Mouse (Mus musculus) kidney, adult 18-20 months (tissue): ENCODE measurements around the gene Slco3a1.

ENCODE experiments used
- DNase-seq: peaks from one replicate; pipeline ENCODE4 v3.0.0; 2021

The Slco3a1 gene

DNA sequence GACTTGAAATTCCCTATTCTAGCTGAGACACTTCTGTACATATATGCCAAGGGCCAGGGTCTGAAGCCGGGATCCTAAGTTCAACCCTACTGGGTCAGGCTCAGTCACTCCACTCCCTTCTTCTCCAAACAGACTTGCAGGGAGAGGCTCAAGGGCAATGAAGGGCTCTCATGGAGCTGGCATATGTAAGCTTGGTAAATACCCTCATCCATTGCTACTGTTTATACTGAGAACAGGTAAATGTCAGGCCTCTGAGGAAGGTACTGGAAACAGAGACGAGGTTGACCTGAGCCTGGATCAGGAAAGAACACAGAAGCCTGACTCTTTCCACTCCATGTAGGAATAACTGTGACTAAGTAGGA is 70.6 kb downstream of the Slco3a1 start:
- DNase-seq, result no peak

DNA sequence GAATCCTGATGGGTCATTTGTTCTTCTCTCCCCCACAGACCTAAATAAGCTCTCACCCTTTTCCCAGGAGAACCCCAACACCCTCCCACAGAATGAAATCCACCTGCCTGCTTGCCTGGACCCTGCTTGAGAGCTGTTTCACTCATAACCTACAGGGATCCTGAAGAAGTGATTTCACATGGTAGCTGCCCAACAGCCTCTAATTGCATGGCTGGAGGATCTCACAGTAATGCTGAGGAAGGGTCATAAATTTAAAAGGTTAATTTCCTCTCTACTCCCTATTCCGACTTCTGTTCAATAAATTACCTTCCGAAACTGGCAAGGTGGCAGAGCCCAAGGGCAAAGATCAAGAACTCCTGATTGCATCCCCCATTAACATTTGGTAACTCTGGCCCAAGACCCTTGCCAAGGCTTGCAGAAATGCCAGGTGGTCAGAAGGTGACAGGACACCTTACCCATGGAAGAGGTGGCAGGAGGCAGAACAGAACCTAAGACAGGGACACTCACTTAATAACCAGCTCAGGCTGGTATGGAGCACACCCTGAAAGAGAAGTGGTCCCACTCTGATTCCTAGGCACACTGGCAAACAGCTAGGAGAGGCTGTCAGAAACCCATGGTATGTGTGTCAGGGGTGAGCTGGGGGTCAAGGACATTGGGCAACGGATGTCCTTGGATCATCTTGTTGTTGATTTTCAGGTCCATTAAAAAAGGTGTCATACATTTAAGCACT is 71.1 kb downstream of the Slco3a1 start:
- no peak for DNase-seq

- DNase-seq, result no peak
Measured at GRCm38 (mm10) chr7:74471740-74472139, 82.8 kb downstream of the Slco3a1 start.

DNA sequence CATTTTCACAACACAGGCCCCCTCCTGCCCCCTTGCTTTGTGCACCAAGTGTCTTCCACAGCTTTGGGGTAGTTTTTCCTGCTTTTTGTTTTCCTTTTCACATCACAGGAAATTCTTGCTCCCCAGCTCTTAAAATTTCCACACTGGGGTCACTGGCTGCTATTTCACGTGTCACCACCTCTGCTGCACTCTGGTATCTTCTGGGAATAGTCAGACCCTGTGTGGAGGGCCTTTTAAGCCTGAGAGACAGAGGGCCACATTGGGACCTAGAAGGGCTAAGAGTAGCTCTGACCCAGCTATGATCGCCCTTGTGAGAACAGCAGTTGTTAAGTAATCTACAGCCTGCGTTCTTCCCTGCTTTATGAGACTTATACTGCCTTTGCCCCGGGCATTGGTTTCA is 87.7 kb downstream of the Slco3a1 start:
- DNase-seq, result peak; percentile 31

- no peak for DNase-seq
Measured at GRCm38 (mm10) chr7:74464638-74465037, 89.9 kb downstream of the Slco3a1 start.

- no peak for DNase-seq
Measured at GRCm38 (mm10) chr7:74462451-74462850, 92.1 kb downstream of the Slco3a1 start.

- DNase-seq, result no peak
Measured at GRCm38 (mm10) chr7:74461736-74462135, 92.8 kb downstream of the Slco3a1 start.

DNA sequence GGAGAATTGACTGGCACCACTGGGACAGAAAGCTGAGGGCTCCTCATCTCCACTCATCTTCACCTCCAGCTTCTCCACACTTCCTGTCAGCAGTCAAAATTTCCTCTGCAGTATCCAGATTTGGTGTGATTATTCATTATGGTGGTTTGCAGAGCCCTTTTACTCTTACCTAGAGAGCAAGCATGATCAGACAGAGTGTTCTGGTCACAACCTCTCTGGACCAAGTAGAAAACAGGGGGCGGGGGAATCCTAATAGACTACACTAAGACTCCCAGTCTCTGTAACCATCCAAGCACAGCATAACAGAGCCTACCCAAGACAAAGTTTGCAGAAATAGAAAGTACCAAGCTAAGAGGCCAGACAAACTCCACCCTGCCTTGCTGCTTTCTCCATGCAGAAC is 93.4 kb downstream of the Slco3a1 start:
- no peak for DNase-seq

DNA sequence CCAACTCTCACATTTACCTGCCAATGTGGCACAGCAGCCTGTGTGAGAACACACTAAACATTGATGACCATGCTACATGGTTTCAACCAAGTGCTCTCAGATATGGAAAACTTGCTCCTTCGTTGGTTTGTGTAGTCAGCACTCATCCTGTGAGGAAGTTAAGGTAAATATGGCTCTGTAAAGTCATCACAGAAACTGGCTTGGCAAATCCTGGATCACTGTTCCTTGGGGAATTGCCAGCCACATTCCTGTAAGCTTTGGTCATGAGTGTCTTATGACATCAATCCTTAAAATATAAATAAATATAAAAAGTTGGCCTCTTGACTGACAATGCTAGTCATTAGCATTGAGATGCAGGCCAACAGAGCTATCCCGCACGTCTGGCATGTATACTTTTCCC is 94.8 kb downstream of the Slco3a1 start:
- no peak for DNase-seq

GRCm38 (mm10) chr7:74459277-74459676 is 95.3 kb downstream of the Slco3a1 start:
- no peak for DNase-seq

DNA sequence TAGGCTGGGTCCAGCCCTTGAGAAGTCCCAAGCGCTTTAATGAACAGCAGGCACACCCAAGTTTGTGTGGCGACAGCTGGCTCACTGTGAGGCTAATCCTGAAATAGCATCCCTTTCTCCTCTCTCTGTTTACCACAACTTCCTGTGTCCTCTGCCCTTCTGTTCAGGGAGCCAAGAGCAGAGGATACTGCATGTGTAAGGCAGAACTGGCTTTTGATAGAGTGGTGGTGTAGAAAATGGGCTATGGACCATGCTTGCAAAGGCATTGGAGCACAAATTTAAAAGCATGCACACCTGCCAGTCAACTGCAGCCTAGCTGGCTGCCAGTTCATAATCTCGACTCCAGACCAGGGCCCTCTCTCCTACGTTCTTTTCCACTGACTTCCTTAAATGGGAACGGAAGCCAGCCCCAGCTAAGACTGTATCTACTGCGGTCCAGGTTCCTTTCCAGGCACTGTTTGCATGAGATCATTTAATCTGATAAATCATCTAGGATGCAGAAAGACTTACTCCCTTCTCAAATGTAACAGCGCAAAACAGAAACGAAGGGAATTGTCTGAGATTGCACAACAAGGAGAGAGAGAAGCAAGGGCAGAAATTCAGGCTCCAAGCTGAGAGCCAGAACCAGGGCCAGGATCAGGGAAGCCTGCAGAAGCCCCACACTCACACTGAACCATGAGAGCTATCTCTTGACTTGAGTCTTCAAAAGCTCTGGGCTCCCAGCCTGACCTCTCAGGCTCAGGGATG is 95.9 kb downstream of the Slco3a1 start:
- DNase-seq, result peak; percentile 42

GRCm38 (mm10) chr7:74457347-74457975 is 97.1 kb downstream of the Slco3a1 start:
- no peak for DNase-seq

- DNase-seq, result no peak
Measured at GRCm38 (mm10) chr7:74456781-74457180, 97.8 kb downstream of the Slco3a1 start.

GRCm38 (mm10) chr7:74451047-74451446 is 103.5 kb downstream of the Slco3a1 start:
- no peak for DNase-seq

GRCm38 (mm10) chr7:74449802-74450201 is 104.8 kb downstream of the Slco3a1 start:
- no peak for DNase-seq

GRCm38 (mm10) chr7:74447781-74448180 is 106.8 kb downstream of the Slco3a1 start:
- no peak for DNase-seq

DNA sequence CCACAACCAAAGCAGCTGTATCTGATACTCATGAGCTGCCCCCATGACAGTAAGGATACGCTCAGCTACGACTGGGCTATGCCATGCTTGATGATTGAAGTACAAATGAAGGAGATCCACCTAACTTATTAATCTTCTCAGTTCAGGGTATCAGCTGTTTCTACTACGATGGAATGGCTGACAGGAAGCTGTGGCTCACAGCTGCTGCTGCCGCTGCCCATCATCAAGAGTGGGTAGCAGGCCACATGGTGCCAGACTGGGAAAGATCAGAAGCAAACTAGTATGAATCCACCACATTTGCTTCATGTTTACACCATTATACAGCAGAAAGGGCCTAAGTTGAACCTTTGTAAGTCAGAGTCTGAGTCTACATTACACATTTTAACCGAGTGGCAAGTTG is 109.4 kb downstream of the Slco3a1 start:
- no peak for DNase-seq

DNA sequence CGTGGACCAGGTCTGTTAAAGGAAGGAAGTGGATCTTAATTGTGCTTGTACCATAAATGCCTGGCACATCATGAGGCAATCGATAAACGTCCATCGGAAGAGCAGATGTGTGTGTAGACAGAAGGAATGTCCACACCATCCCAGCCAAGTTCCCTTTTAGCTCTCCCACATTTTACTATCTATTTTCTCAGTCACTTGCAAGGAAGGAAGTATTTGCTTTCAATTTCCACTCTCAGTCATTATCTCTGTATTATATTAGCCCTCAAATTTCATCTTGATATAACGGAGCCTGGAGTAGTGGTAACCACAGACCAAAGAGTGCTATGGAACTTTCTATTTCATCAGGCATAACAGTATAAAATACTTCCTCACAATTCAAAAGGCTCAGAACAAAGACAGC is 112.2 kb downstream of the Slco3a1 start:
- DNase-seq, result no peak

- no peak for DNase-seq
Measured at GRCm38 (mm10) chr7:74437534-74437933, 117.0 kb downstream of the Slco3a1 start.

DNA sequence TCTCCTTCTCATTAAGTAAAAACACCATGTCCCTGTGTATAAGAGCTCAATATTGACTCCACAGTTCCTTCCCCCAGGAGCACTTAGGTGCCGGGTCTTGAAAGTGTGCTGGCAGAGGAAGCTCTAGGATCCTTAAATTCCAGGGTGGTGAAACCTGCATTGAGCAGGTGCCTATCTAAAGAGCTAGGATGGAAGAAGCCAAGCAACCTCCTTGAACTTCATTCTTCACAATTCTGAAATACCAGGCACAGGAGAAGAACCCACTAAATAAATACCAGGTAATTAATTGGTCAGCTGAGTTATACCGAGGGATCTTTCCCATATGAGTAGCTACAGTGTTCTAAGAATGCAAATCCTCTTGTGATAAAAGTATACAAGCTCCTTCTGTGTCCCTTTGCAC is 117.9 kb downstream of the Slco3a1 start:
- no peak for DNase-seq

DNA sequence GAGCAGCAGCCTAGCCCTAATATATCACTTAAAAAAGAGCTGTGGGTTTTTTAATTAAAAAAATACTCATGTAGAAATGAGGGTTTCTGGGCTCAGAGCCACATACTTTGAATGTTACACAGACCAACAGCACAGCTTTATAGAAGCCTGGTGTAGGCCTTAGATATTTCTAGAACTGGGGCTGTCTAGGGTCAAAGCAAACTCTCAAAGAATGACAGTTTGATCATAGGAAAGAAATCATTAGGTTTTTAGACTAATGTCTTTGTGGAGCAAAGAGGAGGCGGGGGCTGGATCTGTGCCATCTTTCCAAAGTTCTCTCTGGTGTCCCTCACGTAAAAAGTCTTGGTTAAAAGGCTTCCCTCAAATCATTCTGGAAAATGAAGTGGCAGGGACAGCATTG is 121.6 kb downstream of the Slco3a1 start:
- DNase-seq, result no peak

DNA sequence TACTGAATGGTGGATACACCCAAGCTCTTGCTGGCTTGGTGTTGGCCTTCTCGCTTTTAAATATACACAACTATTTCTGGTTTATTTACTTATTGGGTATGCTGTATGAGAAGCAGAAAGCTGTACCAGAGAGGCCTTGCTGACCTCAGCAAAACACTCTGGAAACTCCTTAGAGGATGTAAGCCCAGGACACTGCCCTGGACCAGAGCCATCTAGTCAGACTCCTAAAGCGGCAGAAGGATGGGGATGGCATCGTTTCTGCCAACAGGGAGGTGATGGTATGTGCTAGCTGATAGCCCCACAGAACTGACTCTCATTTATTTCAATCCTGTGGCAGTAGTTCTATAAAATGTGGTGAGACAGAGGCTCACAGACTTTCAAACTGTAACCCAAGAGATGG is 125.3 kb downstream of the Slco3a1 start:
- DNase-seq, result no peak

GRCm38 (mm10) chr7:74427135-74427534 is 127.4 kb downstream of the Slco3a1 start:
- DNase-seq, result no peak

GRCm38 (mm10) chr7:74425941-74426340 is 128.6 kb downstream of the Slco3a1 start:
- no peak for DNase-seq
